Mouse (Mus musculus): ENCODE measurements around the gene Myoz1. TPM values are rescaled to one million over a fixed set of nuclear protein-coding genes. Genes with fewer than 3 reads are reported as not detected.

Gene Myoz1
- polyA plus RNA-seq, 1 experiment from 2014 or later: 13.2 TPM

DNA sequence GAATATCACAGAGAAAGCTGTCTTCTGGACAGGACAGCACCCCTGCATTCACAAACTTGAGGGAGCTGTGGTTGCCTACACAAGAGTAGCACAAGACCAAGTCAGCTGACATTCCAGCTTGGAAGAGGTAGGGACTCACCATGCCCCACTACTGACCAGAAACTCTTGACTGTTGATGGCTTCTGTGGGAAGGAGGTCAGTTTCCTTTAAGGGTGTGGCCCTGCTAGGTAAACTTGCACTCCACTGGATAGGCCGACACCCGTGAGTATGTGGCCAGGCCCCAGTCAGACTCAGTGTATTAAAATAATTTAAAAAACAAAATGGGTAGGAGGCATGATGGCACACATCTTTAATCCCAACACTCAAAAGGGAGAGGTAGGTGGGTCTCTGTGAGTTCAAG, 20.8 kb downstream of the Myoz1 start:
- no peak overlapping the region for H3K4me3 ChIP-seq
- WGBS: 88% methylated on average over 2 of the region's 2 CpGs
- ATAC-seq (ENCODE audit: insufficient number of reproducible peaks, low FRiP score, low TSS enrichment, low read depth): no peak
- no peak overlapping the region for H3K27ac ChIP-seq
- H3K27me3 ChIP-seq: no peaks in the 10 kb centered on the region
- peaks cover 5% of the 10 kb centered on the region for H3K4me1 ChIP-seq
- H3K9ac ChIP-seq: no peak overlapping the region
- H3K4me2 ChIP-seq: no peak overlapping the region
- no peaks in the 10 kb centered on the region for H3K9me3 ChIP-seq
- H3K36me3 ChIP-seq: no peaks in the 10 kb centered on the region

DNA sequence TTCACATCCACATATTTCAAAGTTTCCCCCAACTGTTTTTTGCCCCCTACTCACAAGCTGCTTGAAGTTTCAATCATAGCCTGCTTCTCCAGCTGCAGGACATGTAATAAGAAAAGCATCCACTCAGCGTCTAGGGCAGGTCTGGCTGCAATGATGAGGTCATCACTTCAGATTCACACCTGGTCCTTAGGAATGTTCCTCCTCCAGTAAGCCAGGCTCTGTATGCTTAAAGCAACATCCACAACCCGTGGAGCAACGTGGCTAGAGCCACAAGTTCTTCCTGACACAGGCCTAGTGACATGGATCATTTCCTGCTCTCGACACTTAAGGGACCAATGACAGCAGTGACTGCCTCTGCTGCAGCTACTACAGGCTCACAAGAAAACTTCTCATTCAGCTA, 25.1 kb downstream of the Myoz1 start:
- no peak for ATAC-seq (ENCODE audit: insufficient number of reproducible peaks, low FRiP score, low TSS enrichment, low read depth)

GRCm38 (mm10) chr14:20626971-20627370, 29.4 kb downstream of the Myoz1 start:
- peaks cover 6% of the 10 kb centered on the region; the same call in 1 of the 2 replicates for H3K4me1 ChIP-seq
- no peak overlapping the region for H3K9ac ChIP-seq
- H3K4me3 ChIP-seq: no peak overlapping the region
- H3K27ac ChIP-seq: no peak overlapping the region
- no peaks in the 10 kb centered on the region for H3K27me3 ChIP-seq
- no peaks in the 10 kb centered on the region for H3K9me3 ChIP-seq
- no peaks in the 10 kb centered on the region for H3K36me3 ChIP-seq
- H3K4me2 ChIP-seq: no peak overlapping the region
- no peak for ATAC-seq (ENCODE audit: insufficient number of reproducible peaks, low FRiP score, low TSS enrichment, low read depth)
- 51% methylated on average over 3 of the region's 3 CpGs for WGBS

More for the DNA sequence above, 25.1 kb downstream of the Myoz1 start:
- H3K9me3 ChIP-seq: no peaks in the 10 kb centered on the region
- H3K9ac ChIP-seq: no peak overlapping the region
- H3K4me2 ChIP-seq: no peak overlapping the region
- 36% methylated on average over 4 of the region's 4 CpGs for WGBS
- H3K27ac ChIP-seq: no peak overlapping the region
- no peaks in the 10 kb centered on the region for H3K27me3 ChIP-seq
- no peaks in the 10 kb centered on the region for H3K4me1 ChIP-seq
- no peaks in the 10 kb centered on the region for H3K36me3 ChIP-seq
- H3K4me3 ChIP-seq: no peak overlapping the region

DNA sequence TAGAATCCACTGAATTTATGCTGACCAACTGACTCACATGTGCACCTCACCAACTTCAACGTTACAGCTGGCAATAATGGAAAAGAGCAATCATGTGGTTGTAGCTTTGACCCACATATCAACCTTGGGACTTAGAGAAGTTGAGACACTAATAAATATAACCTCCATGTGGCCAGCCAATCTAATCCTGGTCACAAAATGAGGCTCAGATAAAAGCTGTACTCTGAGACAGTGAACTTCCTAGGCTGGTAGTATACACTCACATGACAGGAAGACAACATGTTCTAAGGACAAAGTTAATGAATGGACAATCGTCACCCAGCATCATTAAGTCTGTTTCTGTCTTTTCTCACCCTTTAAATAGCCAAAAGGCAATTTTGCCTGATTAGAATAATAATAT, 29.9 kb downstream of the Myoz1 start:
- H3K9me3 ChIP-seq: no peaks in the 10 kb centered on the region
- H3K9ac ChIP-seq: no peak overlapping the region
- H3K27ac ChIP-seq: no peak overlapping the region
- no peaks in the 10 kb centered on the region for H3K36me3 ChIP-seq
- H3K4me2 ChIP-seq: no peak overlapping the region
- no peaks in the 10 kb centered on the region for H3K27me3 ChIP-seq
- no peak overlapping the region for H3K4me3 ChIP-seq
- no peak for ATAC-seq (ENCODE audit: insufficient number of reproducible peaks, low FRiP score, low TSS enrichment, low read depth)
- WGBS: 59% methylated on average over 2 of the region's 2 CpGs
- peaks cover 6% of the 10 kb centered on the region; the same call in 1 of the 2 replicates for H3K4me1 ChIP-seq

- Histone ChIP-seq H3K4me1 (peaks cover 9% of the 10 kb centered on the region), H3K4me3 (no peak overlapping the region), H3K9me3 (no peaks in the 10 kb centered on the region), H3K27ac (no peak overlapping the region), H3K4me2 (no peak overlapping the region), H3K27me3 (no peaks in the 10 kb centered on the region), H3K9ac (no peak overlapping the region), H3K36me3 (no peaks in the 10 kb centered on the region)
- no peak for ATAC-seq (ENCODE audit: insufficient number of reproducible peaks, low FRiP score, low TSS enrichment, low read depth)
- WGBS: 93% methylated on average over 3 of the region's 3 CpGs
Observed at GRCm38 (mm10) chr14:20622907-20623306, 33.4 kb downstream of the Myoz1 start.

GRCm38 (mm10) chr14:20622412-20622811, 33.9 kb downstream of the Myoz1 start:
- H3K9ac ChIP-seq: no peak overlapping the region
- no peak for ATAC-seq (ENCODE audit: insufficient number of reproducible peaks, low FRiP score, low TSS enrichment, low read depth)
- H3K36me3 ChIP-seq: no peaks in the 10 kb centered on the region
- peaks cover 9% of the 10 kb centered on the region for H3K4me1 ChIP-seq
- no peaks in the 10 kb centered on the region for H3K27me3 ChIP-seq
- no peak overlapping the region for H3K27ac ChIP-seq
- 49% methylated on average over 2 of the region's 2 CpGs for WGBS
- H3K4me3 ChIP-seq: no peak overlapping the region
- H3K4me2 ChIP-seq: no peak overlapping the region
- H3K9me3 ChIP-seq: no peaks in the 10 kb centered on the region

- WGBS: 63% methylated on average over 2 of the region's 2 CpGs
- ATAC-seq (ENCODE audit: insufficient number of reproducible peaks, low FRiP score, low TSS enrichment, low read depth): no peak
- Histone ChIP-seq H3K4me2 (no peak overlapping the region), H3K9me3 (no peaks in the 10 kb centered on the region), H3K9ac (no peak overlapping the region), H3K4me1 (peaks cover 9% of the 10 kb centered on the region), H3K36me3 (no peaks in the 10 kb centered on the region), H3K27me3 (no peaks in the 10 kb centered on the region), H3K4me3 (no peak overlapping the region), H3K27ac (no peak overlapping the region)
Observed at GRCm38 (mm10) chr14:20621903-20622302, 34.4 kb downstream of the Myoz1 start.

- Histone ChIP-seq H3K4me2 (no peak overlapping the region), H3K9me3 (no peaks in the 10 kb centered on the region), H3K4me3 (no peak overlapping the region), H3K9ac (no peak overlapping the region), H3K27ac (no peak overlapping the region), H3K27me3 (no peaks in the 10 kb centered on the region), H3K4me1 (peaks cover 9% of the 10 kb centered on the region), H3K36me3 (no peaks in the 10 kb centered on the region)
- no peak for ATAC-seq (ENCODE audit: insufficient number of reproducible peaks, low FRiP score, low TSS enrichment, low read depth)
Observed at GRCm38 (mm10) chr14:20619131-20619530, 37.2 kb downstream of the Myoz1 start.

GRCm38 (mm10) chr14:20618211-20618610, 38.1 kb downstream of the Myoz1 start:
- no peak overlapping the region for H3K9ac ChIP-seq
- H3K9me3 ChIP-seq: no peaks in the 10 kb centered on the region
- WGBS: 74% methylated on average over 5 of the region's 5 CpGs
- no peaks in the 10 kb centered on the region for H3K36me3 ChIP-seq
- H3K4me3 ChIP-seq: no peak overlapping the region
- peaks cover 9% of the 10 kb centered on the region for H3K4me1 ChIP-seq
- ATAC-seq (ENCODE audit: insufficient number of reproducible peaks, low FRiP score, low TSS enrichment, low read depth): no peak
- no peak overlapping the region for H3K4me2 ChIP-seq
- peak overlapping the region; percentile 54; the same call in 1 of the 2 replicates for H3K27ac ChIP-seq
- H3K27me3 ChIP-seq: no peaks in the 10 kb centered on the region

DNA sequence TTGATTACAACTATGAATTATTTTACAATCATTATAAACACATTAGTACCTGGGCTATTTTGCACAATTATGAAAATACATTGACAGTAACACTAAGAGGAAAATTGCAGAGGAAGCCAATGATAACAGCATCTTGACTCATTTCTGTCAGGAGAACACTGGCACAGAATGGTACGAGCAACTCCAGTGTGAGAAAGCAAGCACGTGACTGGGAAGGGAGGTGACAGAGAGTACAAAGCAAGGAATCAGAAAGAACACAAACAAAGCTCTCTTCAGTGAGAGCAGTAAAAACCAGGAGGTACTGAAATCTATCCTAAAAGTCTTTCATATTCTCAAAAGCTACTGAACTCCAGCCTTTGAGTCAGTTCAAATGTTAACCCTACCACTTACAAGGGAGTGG, 39.9 kb downstream of the Myoz1 start:
- H3K36me3 ChIP-seq: no peaks in the 10 kb centered on the region
- peaks cover 2% of the 10 kb centered on the region; the same call in 1 of the 2 replicates for H3K4me1 ChIP-seq
- ATAC-seq (ENCODE audit: insufficient number of reproducible peaks, low FRiP score, low TSS enrichment, low read depth): no peak
- no peak overlapping the region for H3K27ac ChIP-seq
- H3K9me3 ChIP-seq: no peaks in the 10 kb centered on the region
- no peak overlapping the region for H3K4me2 ChIP-seq
- H3K27me3 ChIP-seq: no peaks in the 10 kb centered on the region
- H3K9ac ChIP-seq: no peak overlapping the region
- WGBS: 25% methylated on average over 2 of the region's 2 CpGs
- no peak overlapping the region for H3K4me3 ChIP-seq

GRCm38 (mm10) chr14:20615075-20615474, 41.3 kb downstream of the Myoz1 start:
- peaks cover 4% of the 10 kb centered on the region; the same call in 1 of the 2 replicates for H3K4me1 ChIP-seq
- 98% methylated on average over 2 of the region's 2 CpGs for WGBS
- no peak for ATAC-seq (ENCODE audit: insufficient number of reproducible peaks, low FRiP score, low TSS enrichment, low read depth)

GRCm38 (mm10) chr14:20612820-20613219, 43.5 kb downstream of the Myoz1 start:
- WGBS: 89% methylated on average over 1 of the region's 1 CpGs
- no peak overlapping the region for H3K4me3 ChIP-seq
- no peak overlapping the region for H3K4me2 ChIP-seq
- no peak overlapping the region for H3K9ac ChIP-seq
- H3K4me1 ChIP-seq: 0 out of 2 replicates have a peak, but pooled peaks cover 2% of the 10 kb centered on the region
- no peaks in the 10 kb centered on the region for H3K36me3 ChIP-seq
- no peaks in the 10 kb centered on the region for H3K27me3 ChIP-seq
- H3K27ac ChIP-seq: no peak overlapping the region
- no peak for ATAC-seq (ENCODE audit: insufficient number of reproducible peaks, low FRiP score, low TSS enrichment, low read depth)
- H3K9me3 ChIP-seq: no peaks in the 10 kb centered on the region

More at GRCm38 (mm10) chr14:20615075-20615474, 41.3 kb downstream of the Myoz1 start:
- Histone ChIP-seq H3K4me2 (no peak overlapping the region), H3K9ac (no peak overlapping the region), H3K27ac (no peak overlapping the region), H3K36me3 (no peaks in the 10 kb centered on the region), H3K9me3 (no peaks in the 10 kb centered on the region), H3K4me3 (no peak overlapping the region), H3K27me3 (no peaks in the 10 kb centered on the region)

- H3K27ac ChIP-seq: peak overlapping the region; percentile 60
- 68% methylated on average over 4 of the region's 4 CpGs for WGBS
- H3K27me3 ChIP-seq: no peaks in the 10 kb centered on the region
- H3K9me3 ChIP-seq: no peaks in the 10 kb centered on the region
- no peak overlapping the region for H3K9ac ChIP-seq
- H3K4me3 ChIP-seq: no peak overlapping the region
- no peak overlapping the region for H3K4me2 ChIP-seq
- peaks cover 6% of the 10 kb centered on the region for H3K4me1 ChIP-seq
- no peak for ATAC-seq (ENCODE audit: insufficient number of reproducible peaks, low FRiP score, low TSS enrichment, low read depth)
- H3K36me3 ChIP-seq: peaks cover 5% of the 10 kb centered on the region; the same call in 1 of the 2 replicates
Observed at GRCm38 (mm10) chr14:20610146-20610545, 46.2 kb downstream of the Myoz1 start.
